Mouse (Mus musculus) G1E (cell line): Measurements from ENCODE around the gene Gm21987. TPM values are rescaled to one million over a fixed set of nuclear protein-coding genes. Genes with fewer than 3 reads are reported as not detected.

Experiments used
- ATAC-seq: 2 replicates; pipeline ENCODE4 v1.8.0; 2016; ENCODE audit warnings: mild to moderate bottlenecking; ENCODE audit not compliant: insufficient number of reproducible peaks, poor library complexity, low FRiP score, severe bottlenecking; ENCODE audit errors: extremely low read depth
- DNase-seq: peaks from one replicate; pipeline ENCODE4 v3.0.0; 2012; ENCODE audit warnings: low spot score
- H3K27me3 ChIP-seq: 2 replicates; pipeline ENCODE4 v1.6.1; 2012; ENCODE audit warnings: mild to moderate bottlenecking, low read length, inconsistent platforms; ENCODE audit not compliant: insufficient read depth
- H3K36me3 ChIP-seq: replicated peaks from 2 replicates; pipeline ENCODE3; 2012; ENCODE audit warnings: mild to moderate bottlenecking, inconsistent platforms
- H3K4me1 ChIP-seq: 2 replicates; pipeline ENCODE4 v1.6.1; 2012; ENCODE audit warnings: low read depth, low read length, inconsistent platforms, mixed read lengths; ENCODE audit not compliant: insufficient read depth
- H3K4me3 ChIP-seq: 2 replicates; pipeline ENCODE4 v1.5.1; 2012; ENCODE audit warnings: low read depth, mild to moderate bottlenecking, inconsistent platforms, low read length, moderate library complexity, mixed read lengths
- H3K9me3 ChIP-seq: replicated peaks from 2 replicates; pipeline ENCODE4 v1.6.1; 2012; ENCODE audit warnings: inconsistent platforms
- CTCF ChIP-seq: IDR thresholded peaks from 2 replicates; pipeline ENCODE4 v1.5.1; 2012; ENCODE audit warnings: low read depth, low read length, inconsistent platforms, mixed read lengths
- GATA1 ChIP-seq: IDR thresholded peaks from 2 replicates; pipeline ENCODE4 v1.6.1; 2012; ENCODE audit warnings: borderline replicate concordance, low read length, inconsistent platforms, mixed read lengths
- GATA2 ChIP-seq: IDR thresholded peaks from 2 replicates; pipeline ENCODE4 v1.6.1; 2012; ENCODE audit warnings: low read depth, low read length, inconsistent platforms, borderline replicate concordance
- POLR2AphosphoS5 ChIP-seq: IDR thresholded peaks from 2 replicates; pipeline ENCODE4 v1.6.1; 2012; ENCODE audit warnings: low read depth, low read length, inconsistent platforms; ENCODE audit not compliant: insufficient replicate concordance
- TAL1 ChIP-seq: conservative IDR thresholded peaks from 2 replicates; pipeline ENCODE4 v1.6.1; 2012; ENCODE audit warnings: low read depth, low read length, inconsistent platforms, mixed read lengths
- polyA plus RNA-seq: library from polyadenylated mRNA; stranded (reverse); fragments of >175 nt; gene quantifications from 2 replicates; pipeline ENCODE4 v1.2.3, GENCODE M21; 2012
- total RNA-seq, 2 experiments: library from RNA; stranded (forward) in 1 of 2; stranded (reverse) in 1 of 2; fragments of 200-1000 nt in 1 of 2; fragments of >200 nt in 1 of 2; fragmentation: Nextera tagmentation in 1 of 2; gene quantifications; 2 replicates each; pipeline ENCODE4 v1.2.3; 2014 to 2017

The Gm21987 gene
- total and polyA plus RNA-seq, 3 experiments, result 4.7 to 1,146 TPM; not detected in 1

- H3K27me3 ChIP-seq, result no peaks in the 10 kb centered on the region
- no peaks in the 10 kb centered on the region for H3K9me3 ChIP-seq
- peaks cover 44% of the 10 kb centered on the region for H3K36me3 ChIP-seq
- peaks cover 65% of the 10 kb centered on the region for H3K4me1 ChIP-seq
- no peak for TF ChIP-seq POLR2AphosphoS5
- no peak for TF ChIP-seq CTCF
- no peak for TF ChIP-seq GATA2
- TF ChIP-seq TAL1, result no peak
- TF ChIP-seq GATA1, result no peak
- peak overlapping the region; percentile 95 for H3K4me3 ChIP-seq
- 0 out of 2 replicates have a peak, but pooled peaks have one; percentile 17 for ATAC-seq
- no peak for DNase-seq
Measured at GRCm38 (mm10) chr16:38348217-38348761, 1.4 kb downstream of the Gm21987 start.

GRCm38 (mm10) chr16:38349881-38350280 lies 3.0 kb downstream of the Gm21987 start:
- peak overlapping the region; percentile 67; the same call in 1 of the 2 replicates for H3K4me3 ChIP-seq

GRCm38 (mm10) chr16:38350361-38350855 lies 3.6 kb downstream of the Gm21987 start:
- no peaks in the 10 kb centered on the region for H3K27me3 ChIP-seq
- peaks cover 60% of the 10 kb centered on the region for H3K36me3 ChIP-seq
- ATAC-seq (peak; percentile 48), DNase-seq (no peak)
- peaks cover 75% of the 10 kb centered on the region for H3K4me1 ChIP-seq
- peak overlapping the region; percentile 67; the same call in 1 of the 2 replicates for H3K4me3 ChIP-seq
- TF ChIP-seq TAL1, result peak; percentile 46
- TF ChIP-seq CTCF, result no peak
- no peaks in the 10 kb centered on the region for H3K9me3 ChIP-seq

More at GRCm38 (mm10) chr16:38349881-38350280, 3.0 kb downstream of the Gm21987 start:
- Histone ChIP-seq H3K36me3 (peaks cover 56% of the 10 kb centered on the region), H3K4me1 (peaks cover 77% of the 10 kb centered on the region), H3K9me3 (no peaks in the 10 kb centered on the region), H3K27me3 (no peaks in the 10 kb centered on the region)
- ATAC-seq (no peak), DNase-seq (no peak)
- TF ChIP-seq TAL1 (no peak), GATA2 (no peak), POLR2AphosphoS5 (no peak), GATA1 (no peak), CTCF (no peak)

- Histone ChIP-seq H3K27me3 (no peaks in the 10 kb centered on the region), H3K4me1 (peaks cover 73% of the 10 kb centered on the region), H3K4me3 (no peak overlapping the region), H3K36me3 (peaks cover 65% of the 10 kb centered on the region), H3K9me3 (no peaks in the 10 kb centered on the region)
- no peak for TF ChIP-seq CTCF
- no peak for TF ChIP-seq GATA2
- no peak for TF ChIP-seq TAL1
- TF ChIP-seq POLR2AphosphoS5, result no peak
- no peak for ATAC-seq
- no peak for DNase-seq
Measured at GRCm38 (mm10) chr16:38350939-38351338, 4.1 kb downstream of the Gm21987 start.

GRCm38 (mm10) chr16:38352031-38352430 lies 5.2 kb downstream of the Gm21987 start:
- H3K4me3 ChIP-seq, result no peak overlapping the region
- no peak for ATAC-seq
- no peak for TF ChIP-seq TAL1
- no peak for TF ChIP-seq GATA1
- no peak for TF ChIP-seq POLR2AphosphoS5
- no peak for TF ChIP-seq GATA2
- TF ChIP-seq CTCF, result no peak
- no peak for DNase-seq
- H3K9me3 ChIP-seq, result no peaks in the 10 kb centered on the region
- no peaks in the 10 kb centered on the region for H3K27me3 ChIP-seq
- peaks cover 76% of the 10 kb centered on the region for H3K36me3 ChIP-seq
- H3K4me1 ChIP-seq, result peaks cover 71% of the 10 kb centered on the region

- Histone ChIP-seq H3K4me1 (peaks cover 73% of the 10 kb centered on the region), H3K27me3 (no peaks in the 10 kb centered on the region), H3K36me3 (peaks cover 83% of the 10 kb centered on the region), H3K4me3 (no peak overlapping the region), H3K9me3 (no peaks in the 10 kb centered on the region)
- DNase-seq (no peak), ATAC-seq (no peak)
- TF ChIP-seq POLR2AphosphoS5 (no peak), GATA2 (no peak), CTCF (no peak), GATA1 (no peak), TAL1 (no peak)
Measured at GRCm38 (mm10) chr16:38352851-38353250, 6.0 kb downstream of the Gm21987 start.
